Mouse (Mus musculus): Measurements from ENCODE around the gene Palb2.
A peak's percentile ranks its signal among the peaks of the same experiment; 100 is the strongest.

The Palb2 gene

GRCm38 (mm10) chr7:122099222-122099621 is 33.6 kb downstream of the Palb2 start:
- peak; percentile 40 for DNase-seq (ENCODE audit: low read depth, low spot score)

GRCm38 (mm10) chr7:122098009-122098408 is 34.8 kb downstream of the Palb2 start:
- DNase-seq (ENCODE audit: low read depth, low spot score), result no peak

- DNase-seq (ENCODE audit: low read depth, low spot score), result no peak
Observed at GRCm38 (mm10) chr7:122094564-122095330, 38.0 kb downstream of the Palb2 start.

GRCm38 (mm10) chr7:122087195-122087982 is 45.4 kb downstream of the Palb2 start:
- DNase-seq (ENCODE audit: low read depth, low spot score), result no peak

- no peak for DNase-seq (ENCODE audit: low read depth, low spot score)
Observed at GRCm38 (mm10) chr7:122081071-122081470, 51.7 kb downstream of the Palb2 start.

GRCm38 (mm10) chr7:122079798-122080554 is 52.8 kb downstream of the Palb2 start:
- no peak for DNase-seq (ENCODE audit: low read depth, low spot score)

GRCm38 (mm10) chr7:122074374-122074773 is 58.4 kb downstream of the Palb2 start:
- no peak for DNase-seq (ENCODE audit: low read depth, low spot score)

GRCm38 (mm10) chr7:122067517-122068381 is 65.0 kb downstream of the Palb2 start:
- DNase-seq (ENCODE audit: low read depth, low spot score), result no peak

GRCm38 (mm10) chr7:122066945-122067516 is 65.8 kb downstream of the Palb2 start, which contains the start of the genes Ubfd1 and Ears2:
Gene Ubfd1, plus strand, starts transcription at chr7:122067175.
Gene Ears2, minus strand, starts transcription at chr7:122067263.
- DNase-seq (ENCODE audit: low read depth, low spot score), result peak; percentile 92

- no peak for DNase-seq (ENCODE audit: low read depth, low spot score)
Observed at GRCm38 (mm10) chr7:122066102-122066944, 66.5 kb downstream of the Palb2 start.

GRCm38 (mm10) chr7:122065656-122066055 is 67.1 kb downstream of the Palb2 start:
- no peak for DNase-seq (ENCODE audit: low read depth, low spot score)
